Mouse (Mus musculus): ENCODE results near the gene Arhgap1.
A peak's percentile ranks its signal among the peaks of the same experiment; 100 is the strongest.
"Not testable (repeated sequence)": the region's sequence is repeated elsewhere in the genome, so short reads cannot be mapped to it uniquely, and the experiment has no call there.

The Arhgap1 gene

DNA sequence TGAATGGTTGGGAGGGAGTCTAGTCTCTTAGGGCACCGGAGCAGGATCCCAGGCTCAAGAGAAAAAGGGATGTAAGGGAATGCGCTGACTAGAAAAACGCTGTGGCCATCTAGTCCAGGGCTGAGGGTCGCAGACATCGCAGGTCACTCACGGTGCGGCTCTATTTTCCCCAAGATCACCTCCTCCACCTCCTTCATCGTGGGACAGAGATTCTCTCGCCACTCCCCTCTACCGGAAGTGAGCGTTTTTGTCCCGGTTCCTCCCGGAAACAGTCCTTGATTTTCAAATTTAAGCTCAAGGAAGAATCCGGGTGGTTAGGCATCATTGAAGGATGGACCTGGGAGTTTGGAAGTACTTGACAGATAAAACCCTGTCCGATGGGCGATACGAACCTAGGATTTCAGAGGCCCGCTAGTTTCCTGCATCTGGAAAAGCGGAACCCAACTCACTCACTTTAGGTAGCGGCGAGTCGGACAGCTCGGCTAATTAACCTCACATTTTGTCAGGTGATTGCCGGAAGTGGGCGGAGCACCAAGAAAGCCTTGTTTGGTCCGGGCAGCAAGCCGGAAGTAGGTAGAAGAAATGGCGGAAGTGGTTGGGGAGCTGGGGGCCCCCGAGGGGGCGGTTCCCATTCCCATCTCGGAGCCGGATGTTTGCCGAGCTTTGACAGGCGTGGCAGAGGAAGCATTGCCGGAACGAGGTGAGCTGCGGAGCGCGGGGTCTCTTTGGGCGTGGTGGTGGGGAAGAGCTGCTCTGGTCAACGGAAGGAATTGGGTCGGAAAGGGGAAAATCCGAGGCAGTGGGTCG lies at the start of gene Arhgap1, which contains the start of gene Zfp408:
Gene Arhgap1, plus strand, starts transcription at position 308 of the 807 bp plus-strand sequence.
Gene Zfp408, minus strand, starts transcription at position 239 of the 807 bp plus-strand sequence.
- peak; percentile 99 for DNase-seq (ENCODE audit: low read depth)

DNA sequence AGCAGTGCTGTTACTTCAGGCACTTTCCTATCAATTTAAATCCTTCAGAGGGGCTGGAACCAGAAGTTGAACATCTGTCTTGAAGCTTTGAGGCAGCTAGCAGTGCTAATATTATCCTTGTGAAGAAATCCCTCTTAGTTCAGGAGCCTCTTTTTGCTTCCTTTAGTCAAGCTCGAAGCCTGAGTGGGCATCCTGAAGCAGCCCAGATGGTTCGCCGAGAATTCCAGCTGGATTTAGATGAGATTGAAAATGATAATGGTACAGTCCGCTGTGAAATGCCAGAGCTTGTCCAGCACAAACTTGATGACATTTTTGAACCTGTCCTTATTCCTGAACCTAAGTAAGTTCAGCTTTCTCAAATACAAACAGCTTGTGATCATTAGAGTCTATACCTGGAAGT lies 49.2 kb upstream of the Arhgap1 start:
- no peak for DNase-seq (ENCODE audit: low read depth)

DNA sequence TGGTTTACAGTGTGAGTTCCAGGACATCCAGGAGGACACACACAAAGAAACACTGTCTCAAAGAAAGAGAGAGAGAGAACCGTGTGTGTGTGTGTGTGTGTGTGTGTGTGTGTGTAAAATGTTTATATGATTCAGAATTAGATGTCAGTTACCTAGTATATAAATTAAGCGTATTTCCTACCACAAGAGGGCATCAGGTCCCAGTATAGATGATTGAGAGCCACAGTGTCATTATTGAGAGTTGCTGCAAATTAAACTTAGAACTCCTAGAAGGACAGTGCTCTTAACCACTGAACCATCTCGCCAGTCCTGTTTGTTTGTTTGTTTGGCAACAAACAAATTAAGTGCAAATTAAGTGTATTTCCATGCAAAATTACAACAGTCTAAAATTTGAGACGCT lies 47.3 kb upstream of the Arhgap1 start:
- DNase-seq (ENCODE audit: low read depth) = peak; percentile 36

DNA sequence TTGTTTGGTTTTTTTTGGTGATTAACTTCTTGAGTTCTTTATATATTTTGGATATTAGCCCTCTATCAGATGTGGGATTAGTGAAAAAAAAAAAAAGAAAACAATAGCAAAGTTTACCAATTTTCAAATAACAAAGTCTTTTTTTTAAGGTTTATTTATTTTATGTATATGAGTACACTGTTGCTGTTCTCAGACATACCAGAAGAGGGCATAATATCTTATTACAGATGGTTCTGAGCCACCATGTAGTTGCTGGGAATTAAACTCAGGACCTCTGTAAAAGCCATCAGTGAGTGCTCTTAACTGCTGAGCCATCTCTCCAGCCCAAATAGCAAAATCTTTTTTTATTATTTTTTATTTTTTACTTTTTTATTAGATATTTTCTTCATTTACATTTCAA lies 40.3 kb upstream of the Arhgap1 start:
- peak; percentile 13 for DNase-seq (ENCODE audit: low read depth)

DNA sequence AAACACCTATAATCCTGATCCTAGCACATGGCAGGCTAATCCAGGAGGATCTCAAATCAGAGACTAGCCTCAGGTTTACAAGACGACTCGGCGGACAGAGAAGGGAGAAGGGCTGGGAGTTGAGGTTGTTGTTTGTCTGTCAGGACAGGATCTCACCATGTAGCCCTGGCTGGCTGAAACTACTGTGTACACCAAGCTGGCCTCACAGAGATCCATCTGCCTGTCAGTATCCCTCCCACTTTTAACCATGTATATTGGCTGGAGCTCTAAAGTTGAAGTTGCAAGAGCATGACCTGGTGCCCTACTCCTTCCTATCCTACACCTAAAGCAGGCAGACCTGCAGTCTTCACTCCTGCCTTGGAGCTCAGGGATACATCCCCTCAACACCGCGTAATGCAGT lies 27.3 kb upstream of the Arhgap1 start:
- DNase-seq (ENCODE audit: low read depth) = no peak

DNA sequence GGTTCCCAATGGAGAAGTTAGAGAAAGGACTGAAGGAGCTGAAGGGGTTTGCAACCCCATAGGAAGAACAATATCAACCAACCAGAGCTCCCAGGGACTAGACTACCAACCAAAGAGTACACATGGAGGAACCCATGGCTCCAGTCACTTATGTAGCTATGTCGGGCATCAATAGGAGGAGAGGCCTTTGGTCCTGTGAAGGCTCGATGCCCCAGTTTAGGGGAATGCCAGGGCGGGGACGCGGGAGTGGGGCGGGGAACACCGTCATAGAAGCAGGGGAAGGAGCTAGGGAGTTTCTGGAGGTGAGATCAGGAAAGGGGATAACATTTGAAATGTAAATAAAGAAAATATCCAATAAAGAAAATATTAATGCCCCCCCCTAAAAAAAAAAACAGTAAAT lies 26.3 kb upstream of the Arhgap1 start:
- not testable (repeated sequence) for DNase-seq (ENCODE audit: low read depth)

- DNase-seq (ENCODE audit: low read depth) = no peak
These were observed 22.2 kb upstream of the Arhgap1 start for GRCm38 (mm10) chr2:91627486-91627885.

DNA sequence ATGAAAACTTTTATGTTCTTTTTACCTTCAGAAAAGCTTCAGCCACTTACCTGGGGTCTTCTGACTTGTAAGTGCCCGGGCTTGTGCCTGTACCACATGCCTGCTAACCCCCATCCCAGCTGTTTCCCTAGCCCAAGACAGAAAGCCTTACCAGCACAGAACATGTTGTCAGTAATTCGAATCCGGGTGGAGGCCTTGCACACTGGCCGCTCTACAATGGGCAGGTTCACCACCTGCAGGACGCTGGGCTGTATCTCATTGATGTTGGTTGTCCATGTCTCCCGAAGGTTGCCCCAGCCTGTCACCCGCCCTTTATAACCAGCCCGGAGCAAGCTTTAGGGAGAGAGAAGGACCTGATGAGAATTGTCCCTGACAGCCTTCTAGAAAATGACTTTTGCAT lies 21.5 kb upstream of the Arhgap1 start:
- no peak for DNase-seq (ENCODE audit: low read depth)

- peak; percentile 78 for DNase-seq (ENCODE audit: low read depth)
These were observed 20.0 kb upstream of the Arhgap1 start for GRCm38 (mm10) chr2:91629682-91630081.

- no peak for DNase-seq (ENCODE audit: low read depth)
These were observed 19.3 kb upstream of the Arhgap1 start for GRCm38 (mm10) chr2:91630384-91630783.

DNA sequence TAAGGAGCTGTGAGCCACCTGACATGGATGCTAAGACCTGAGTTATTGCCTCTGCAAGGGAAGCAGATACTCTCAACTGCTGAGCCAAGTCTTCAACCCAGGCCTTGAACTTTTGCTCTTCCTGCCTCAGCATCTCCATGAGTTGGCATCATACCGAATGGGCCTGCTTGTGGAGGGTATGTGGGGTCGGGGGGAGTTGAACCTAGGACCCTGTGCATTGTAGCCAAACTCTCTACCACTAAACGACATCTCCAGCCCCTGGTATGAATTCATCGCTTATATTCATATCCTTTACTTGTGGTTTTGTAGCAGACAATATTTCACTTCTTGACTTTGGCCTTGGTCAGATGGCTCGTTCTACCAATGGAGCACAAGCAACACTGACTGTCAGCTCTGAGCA lies 17.8 kb upstream of the Arhgap1 start:
- DNase-seq (ENCODE audit: low read depth) = no peak

GRCm38 (mm10) chr2:91632316-91632715 lies 17.3 kb upstream of the Arhgap1 start:
- no peak for DNase-seq (ENCODE audit: low read depth)

DNA sequence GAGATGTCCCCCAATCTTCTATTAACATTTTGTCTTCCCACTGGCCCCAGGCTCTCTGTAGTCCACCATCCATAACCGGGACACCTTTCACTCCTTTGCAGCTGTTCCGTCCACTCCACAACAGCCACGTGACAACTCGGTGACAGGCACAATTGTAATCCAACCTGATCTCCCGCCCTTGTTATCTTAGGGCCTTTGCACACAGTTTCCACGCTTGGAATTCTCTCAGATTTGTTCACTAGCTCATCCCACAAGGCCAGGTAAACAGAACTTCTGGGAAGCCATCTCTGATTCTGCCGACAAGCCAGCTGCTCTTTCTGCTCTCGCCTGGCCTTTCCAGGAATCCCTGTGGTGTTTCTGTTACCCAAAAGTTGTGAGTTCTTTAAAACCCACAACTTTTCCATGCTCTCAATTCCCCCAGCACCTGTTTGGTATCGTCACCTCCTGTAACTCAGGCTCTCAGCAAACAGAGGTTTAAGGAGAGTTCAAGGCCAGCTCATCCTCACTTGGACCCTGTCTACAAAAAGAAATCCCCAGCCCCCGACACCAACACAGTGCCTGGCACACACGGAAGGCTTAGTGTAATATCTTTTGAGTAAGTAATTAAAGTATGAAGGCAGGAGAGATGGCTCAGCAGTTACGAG lies 16.2 kb upstream of the Arhgap1 start:
- no peak for DNase-seq (ENCODE audit: low read depth)

GRCm38 (mm10) chr2:91634841-91635240 lies 14.8 kb upstream of the Arhgap1 start:
- no peak for DNase-seq (ENCODE audit: low read depth)

DNA sequence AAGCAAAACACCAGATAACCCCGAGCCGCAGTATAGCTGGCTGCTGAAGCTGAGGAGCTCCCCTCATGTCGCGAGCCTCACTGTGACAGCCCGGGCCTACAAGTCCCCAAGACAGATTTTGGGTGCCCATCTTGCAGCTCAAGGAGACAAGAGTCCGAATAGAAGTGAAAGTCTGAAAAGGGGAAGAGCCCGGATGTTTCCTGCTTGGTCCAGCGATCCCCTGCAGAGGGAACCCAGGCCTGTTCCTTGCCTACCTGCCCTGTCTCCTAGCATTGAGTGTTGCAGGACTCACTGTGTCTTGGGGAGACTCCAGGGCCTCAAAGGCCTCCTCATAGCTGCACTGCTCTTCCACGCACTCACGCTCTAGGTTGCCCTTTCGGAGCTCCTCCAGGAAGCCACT lies 14.2 kb upstream of the Arhgap1 start:
- DNase-seq (ENCODE audit: low read depth) = no peak

GRCm38 (mm10) chr2:91636229-91636628 lies 13.4 kb upstream of the Arhgap1 start, which contains the start of gene F2:
F2 (minus strand) TSS chr2:91636414.
- no peak for DNase-seq (ENCODE audit: low read depth)

DNA sequence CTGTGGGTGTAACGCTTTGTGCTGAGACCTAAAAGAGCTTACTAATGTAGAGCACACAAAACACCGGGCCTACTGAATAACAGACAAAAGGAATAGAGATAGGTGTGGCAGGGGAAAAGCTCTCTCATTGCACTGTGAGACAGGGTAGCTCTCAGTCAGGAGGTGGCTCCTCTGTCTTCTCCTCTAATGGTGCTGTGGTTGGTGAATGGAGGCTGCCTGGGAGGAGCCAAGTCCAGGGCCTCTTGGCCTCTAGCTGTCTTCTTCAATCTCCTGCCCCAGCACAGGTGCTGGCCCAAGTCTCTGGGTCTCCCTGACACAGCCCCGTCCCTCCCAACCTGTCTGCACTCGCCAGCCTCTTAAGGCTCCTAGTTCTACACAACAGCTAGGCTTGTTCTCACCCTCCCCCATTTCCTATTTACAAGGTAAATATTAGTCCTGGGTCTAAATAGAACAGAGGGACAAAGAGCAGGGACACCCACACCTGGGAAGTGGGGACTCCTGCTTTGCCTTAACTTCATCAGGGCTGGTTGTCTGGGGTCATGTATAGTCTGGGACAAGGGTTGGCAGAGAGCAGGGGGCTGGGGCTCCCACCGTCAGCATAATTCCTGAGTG lies 12.8 kb upstream of the Arhgap1 start:
- no peak for DNase-seq (ENCODE audit: low read depth)

DNA sequence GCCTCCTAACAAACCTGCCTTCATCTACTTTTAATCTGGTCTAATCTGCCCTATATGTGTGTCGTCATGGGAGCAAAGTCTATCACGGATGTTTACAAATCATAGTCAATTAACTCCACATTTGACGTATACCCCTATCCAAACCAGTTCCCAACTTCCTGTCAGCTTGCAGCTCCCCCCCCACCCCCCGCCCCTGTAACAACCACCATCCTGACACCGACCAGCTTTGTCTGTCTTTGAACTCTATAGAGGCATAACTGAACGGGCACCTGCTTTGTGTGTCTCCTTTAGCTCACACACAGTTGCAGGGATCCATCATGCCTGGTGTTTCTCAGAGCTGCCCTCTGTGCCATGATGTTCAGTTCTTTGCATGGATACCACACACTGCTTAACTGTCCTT lies 10.7 kb upstream of the Arhgap1 start:
- DNase-seq (ENCODE audit: low read depth) = no peak

GRCm38 (mm10) chr2:91642825-91643415 lies 6.7 kb upstream of the Arhgap1 start:
- no peak for DNase-seq (ENCODE audit: low read depth)

GRCm38 (mm10) chr2:91644021-91644420 lies 5.6 kb upstream of the Arhgap1 start:
- no peak for DNase-seq (ENCODE audit: low read depth)

- no peak for DNase-seq (ENCODE audit: low read depth)
These were observed 4.3 kb upstream of the Arhgap1 start for GRCm38 (mm10) chr2:91645354-91645753.

DNA sequence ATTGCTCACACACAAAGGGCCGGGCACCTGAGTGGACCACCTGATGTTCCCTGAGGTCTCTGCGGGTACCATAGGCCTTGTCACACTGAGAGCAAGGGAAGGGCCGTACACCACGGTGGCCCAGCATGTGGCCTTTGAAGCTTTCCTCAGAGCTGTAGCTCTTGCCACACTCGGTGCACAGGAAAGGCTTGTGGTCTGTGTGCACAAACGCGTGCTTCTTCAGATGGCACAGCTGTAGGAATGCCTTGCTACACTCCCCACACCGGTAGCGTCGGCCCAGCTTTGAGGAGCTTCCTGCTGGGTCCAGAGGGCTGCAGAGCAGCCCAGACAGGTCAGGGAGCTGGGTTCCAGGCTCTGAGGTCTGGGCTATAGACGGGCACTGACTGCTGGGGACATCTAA lies 3.8 kb upstream of the Arhgap1 start:
- DNase-seq (ENCODE audit: low read depth) = no peak

- DNase-seq (ENCODE audit: low read depth) = peak; percentile 80
These were observed 2.9 kb upstream of the Arhgap1 start for GRCm38 (mm10) chr2:91646733-91647132.

All from NIH3T3 (cell line).